Mouse (Mus musculus) CH12F3 (cell line): ENCODE data around the gene Frmpd1.

Experiments used
- in situ Hi-C: fragments of 300-500 bp; cut with MboI; formaldehyde crosslinking; loops from 2 replicates; pipeline ENCODE4 v1.14.3; 2020; ENCODE audit warnings: low sequenced_read_pairs

Frmpd1 gene

DNA sequence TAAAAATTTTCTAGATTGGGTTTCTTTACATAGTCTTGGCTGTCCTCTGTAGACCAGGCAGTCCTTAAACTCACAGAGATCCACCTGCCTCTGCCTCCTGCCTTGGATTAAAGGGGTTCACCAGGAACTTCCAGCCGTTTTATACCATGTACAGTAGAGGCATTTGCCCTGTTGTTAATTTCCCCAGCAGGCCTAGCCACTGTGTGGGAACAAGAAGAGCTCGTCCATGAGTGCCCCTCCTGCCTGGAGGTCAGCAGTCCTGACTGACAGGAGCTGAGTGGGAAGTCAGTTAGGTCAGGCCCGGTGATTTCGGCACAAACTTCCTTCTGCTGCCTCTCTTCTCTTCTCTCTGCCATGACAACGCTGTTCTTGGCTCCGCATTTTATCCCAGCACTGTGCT, 123.9 kb downstream of the Frmpd1 start:
- in situ Hi-C loops: no loop called here

DNA sequence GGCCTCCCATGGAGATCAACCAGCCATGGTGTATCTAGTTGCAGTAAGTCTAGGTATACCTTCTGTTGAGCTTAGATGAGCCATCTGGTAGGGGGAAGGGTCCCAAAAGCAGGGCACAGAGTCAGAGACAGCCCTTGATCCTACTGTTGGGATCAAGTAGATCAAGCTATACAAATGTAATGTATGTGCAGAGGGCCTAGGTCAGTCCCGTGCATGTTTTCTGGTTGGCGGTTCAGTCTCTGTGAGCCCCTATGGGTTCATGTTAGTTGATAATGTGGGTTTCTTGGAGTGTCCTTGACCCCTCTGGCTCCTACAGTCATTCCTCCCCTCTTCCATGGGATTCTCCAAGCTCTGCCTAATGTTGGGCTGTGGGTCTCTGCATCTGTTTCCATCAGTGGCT, 126.4 kb downstream of the Frmpd1 start:
- in situ Hi-C loops: no loop called here

DNA sequence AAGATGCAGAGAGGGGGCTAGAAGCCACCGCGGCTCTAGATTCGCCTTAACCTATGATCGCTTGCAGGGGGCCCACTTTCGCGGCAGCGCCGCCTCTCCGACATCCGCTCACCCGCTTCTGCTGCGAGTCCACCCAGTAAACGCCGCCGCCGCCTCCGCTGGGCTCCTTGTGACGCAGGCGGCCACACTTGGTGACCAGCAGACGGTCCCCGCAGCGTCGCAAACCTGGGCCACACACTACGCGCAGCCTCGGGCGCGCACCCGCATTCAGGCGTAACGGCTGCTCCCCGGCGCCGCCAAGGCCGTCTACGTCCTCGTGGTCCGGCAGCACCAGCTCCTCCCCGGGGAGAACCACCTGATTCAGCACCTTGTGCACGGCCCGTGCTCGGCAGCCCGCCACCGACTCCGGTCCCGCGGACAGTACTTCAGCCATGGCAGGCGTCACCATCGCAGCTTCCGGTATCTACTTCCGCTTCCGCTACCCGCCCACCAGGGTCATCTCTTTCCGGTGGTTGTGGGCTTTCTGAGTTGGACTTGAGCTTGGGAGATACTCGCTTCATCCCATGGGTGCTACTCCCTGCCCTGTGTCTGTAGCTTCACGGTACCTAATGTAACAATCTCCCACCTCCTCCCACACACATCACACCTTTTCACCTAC, 135.6 kb downstream of the Frmpd1 start:
- in situ Hi-C loops: no loop called here

DNA sequence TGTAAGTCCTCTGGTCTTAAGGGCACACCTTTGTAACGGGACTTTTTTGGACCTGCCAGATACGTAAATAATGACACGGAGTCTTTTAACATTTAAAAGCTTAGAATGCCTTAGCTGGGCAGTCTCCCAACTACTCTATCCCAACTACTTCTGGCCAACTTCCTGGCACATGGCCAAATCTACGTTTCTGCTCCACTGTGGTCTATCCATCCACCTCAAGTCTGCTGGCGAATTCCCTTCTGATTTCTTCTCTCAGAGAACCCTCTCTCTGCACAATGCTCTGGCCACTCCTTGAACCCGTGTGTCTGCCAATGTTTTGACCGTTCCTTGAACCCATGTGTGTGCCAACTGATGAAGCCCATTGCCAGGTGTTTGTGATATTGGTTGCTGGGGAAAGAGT, 146.5 kb downstream of the Frmpd1 start:
- in situ Hi-C loops: no loop called here

DNA sequence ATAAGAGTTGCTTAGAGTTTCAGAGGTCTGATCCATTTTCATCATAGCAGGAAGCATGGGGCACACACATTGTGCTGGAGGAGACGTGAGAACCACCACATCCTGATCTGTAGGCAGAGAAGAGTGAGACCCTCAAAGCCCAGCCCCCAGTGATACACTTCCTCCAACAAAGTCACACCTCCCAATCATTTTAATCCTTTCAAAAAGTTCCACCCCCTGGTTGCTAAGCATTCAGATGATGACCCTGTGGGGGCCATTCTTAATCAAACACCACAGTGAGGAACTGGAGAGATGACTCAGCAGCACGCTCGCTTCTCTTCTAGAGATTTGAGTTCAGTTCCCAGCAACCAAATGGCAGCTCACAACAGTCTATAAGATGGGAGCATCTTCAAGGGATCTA, 147.8 kb downstream of the Frmpd1 start:
- in situ Hi-C loops: no loop called here
